Mouse (Mus musculus): ENCODE results near the gene Slc6a15. TPM values are rescaled to one million over a fixed set of nuclear protein-coding genes. Genes with fewer than 3 reads are reported as not detected.

Gene Slc6a15
- polyA plus RNA-seq, 1 experiment from 2014 or later = 4.9 TPM

GRCm38 (mm10) chr10:103427717-103428116 lies 60.1 kb downstream of the Slc6a15 start:
- Histone ChIP-seq H3K27me3 (ENCODE audit: control insufficient read depth, insufficient read depth, low read length) (no peaks in the 10 kb centered on the region), H3K4me3 (ENCODE audit: low read length) (no peak overlapping the region), H3K27ac (ENCODE audit: low read depth, low read length) (no peak overlapping the region), H3K9ac (ENCODE audit: low read depth, low read length) (no peak overlapping the region), H3K9me3 (ENCODE audit: control insufficient read depth, low read length) (no peaks in the 10 kb centered on the region), H3K4me1 (ENCODE audit: control insufficient read depth, insufficient read depth, low read length) (no peaks in the 10 kb centered on the region), H3K36me3 (ENCODE audit: control insufficient read depth, insufficient read depth, low read length) (no peaks in the 10 kb centered on the region), H3K4me2 (replicated peaks; ENCODE audit: low read depth, low read length) (no peak overlapping the region)
- 78% methylated on average over 1 of the region's 1 CpGs for WGBS
- ATAC-seq (ENCODE audit: low FRiP score, low TSS enrichment) = no peak

- H3K36me3 ChIP-seq (ENCODE audit: control insufficient read depth, insufficient read depth, low read length) = no peaks in the 10 kb centered on the region
- no peaks in the 10 kb centered on the region for H3K4me1 ChIP-seq (ENCODE audit: control insufficient read depth, insufficient read depth, low read length)
- H3K4me2 ChIP-seq (replicated peaks; ENCODE audit: low read depth, low read length) = no peak overlapping the region
- H3K9me3 ChIP-seq (ENCODE audit: control insufficient read depth, low read length) = no peaks in the 10 kb centered on the region
- no peak overlapping the region for H3K27ac ChIP-seq (ENCODE audit: low read depth, low read length)
- no peak for ATAC-seq (ENCODE audit: low FRiP score, low TSS enrichment)
- H3K4me3 ChIP-seq (ENCODE audit: low read length) = no peak overlapping the region
- H3K9ac ChIP-seq (ENCODE audit: low read depth, low read length) = no peak overlapping the region
- H3K27me3 ChIP-seq (ENCODE audit: control insufficient read depth, insufficient read depth, low read length) = no peaks in the 10 kb centered on the region
- WGBS = 76% methylated on average over 2 of the region's 2 CpGs
These were observed 75.0 kb downstream of the Slc6a15 start for GRCm38 (mm10) chr10:103442588-103442987.

GRCm38 (mm10) chr10:103443070-103443469 lies 75.5 kb downstream of the Slc6a15 start:
- ATAC-seq (ENCODE audit: low FRiP score, low TSS enrichment) = peak; percentile 91

GRCm38 (mm10) chr10:103448340-103448739 lies 80.8 kb downstream of the Slc6a15 start:
- Histone ChIP-seq H3K9ac (ENCODE audit: low read depth, low read length) (no peak overlapping the region), H3K4me2 (replicated peaks; ENCODE audit: low read depth, low read length) (no peak overlapping the region), H3K36me3 (ENCODE audit: control insufficient read depth, insufficient read depth, low read length) (no peaks in the 10 kb centered on the region), H3K27me3 (ENCODE audit: control insufficient read depth, insufficient read depth, low read length) (no peaks in the 10 kb centered on the region), H3K4me1 (ENCODE audit: control insufficient read depth, insufficient read depth, low read length) (no peaks in the 10 kb centered on the region), H3K27ac (ENCODE audit: low read depth, low read length) (no peak overlapping the region), H3K4me3 (ENCODE audit: low read length) (no peak overlapping the region), H3K9me3 (ENCODE audit: control insufficient read depth, low read length) (no peaks in the 10 kb centered on the region)
- WGBS = 48% methylated on average over 2 of the region's 2 CpGs
- no peak for ATAC-seq (ENCODE audit: low FRiP score, low TSS enrichment)

More at GRCm38 (mm10) chr10:103443070-103443469, 75.5 kb downstream of the Slc6a15 start:
- H3K9me3 ChIP-seq (ENCODE audit: control insufficient read depth, low read length) = no peaks in the 10 kb centered on the region
- H3K4me1 ChIP-seq (ENCODE audit: control insufficient read depth, insufficient read depth, low read length) = no peaks in the 10 kb centered on the region
- H3K4me2 ChIP-seq (replicated peaks; ENCODE audit: low read depth, low read length) = no peak overlapping the region
- WGBS = 36% methylated on average over 3 of the region's 3 CpGs
- H3K36me3 ChIP-seq (ENCODE audit: control insufficient read depth, insufficient read depth, low read length) = no peaks in the 10 kb centered on the region
- no peak overlapping the region for H3K9ac ChIP-seq (ENCODE audit: low read depth, low read length)
- no peak overlapping the region for H3K4me3 ChIP-seq (ENCODE audit: low read length)
- no peak overlapping the region for H3K27ac ChIP-seq (ENCODE audit: low read depth, low read length)
- H3K27me3 ChIP-seq (ENCODE audit: control insufficient read depth, insufficient read depth, low read length) = no peaks in the 10 kb centered on the region

DNA sequence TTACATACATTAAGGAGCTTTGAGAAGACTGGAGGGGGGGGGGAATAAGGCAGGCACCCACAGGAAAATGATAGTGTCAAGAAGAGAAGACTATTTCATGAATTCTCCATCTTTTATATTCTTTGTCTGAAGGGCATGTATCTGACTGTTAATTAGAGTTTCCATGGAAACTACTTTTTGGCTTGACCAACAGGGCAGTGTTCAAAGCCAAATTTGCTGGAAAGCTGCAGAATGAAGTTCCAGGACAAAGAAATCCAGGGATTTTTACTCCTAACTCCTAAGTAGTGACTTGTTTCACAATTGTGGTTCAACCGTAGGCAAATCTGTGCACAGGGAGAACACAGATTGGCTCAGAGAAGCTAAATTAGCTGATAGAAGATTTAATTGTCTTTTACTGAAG lies 90.3 kb downstream of the Slc6a15 start:
- Histone ChIP-seq H3K9me3 (ENCODE audit: control insufficient read depth, low read length) (no peaks in the 10 kb centered on the region), H3K27ac (ENCODE audit: low read depth, low read length) (no peak overlapping the region), H3K9ac (ENCODE audit: low read depth, low read length) (no peak overlapping the region), H3K27me3 (ENCODE audit: control insufficient read depth, insufficient read depth, low read length) (no peaks in the 10 kb centered on the region), H3K4me2 (replicated peaks; ENCODE audit: low read depth, low read length) (no peak overlapping the region), H3K36me3 (ENCODE audit: control insufficient read depth, insufficient read depth, low read length) (no peaks in the 10 kb centered on the region), H3K4me3 (ENCODE audit: low read length) (no peak overlapping the region), H3K4me1 (ENCODE audit: control insufficient read depth, insufficient read depth, low read length) (no peaks in the 10 kb centered on the region)
- ATAC-seq (ENCODE audit: low FRiP score, low TSS enrichment) = no peak
- 90% methylated on average over 1 of the region's 1 CpGs for whole genome bisulfite sequencing

Other genes with a start within 250 kb of the Slc6a15 start
- 15.2 and 20.2 TPM in 2 replicates for gene Lrriq1, start 131.5 kb upstream of the Slc6a15 start, polyA plus RNA-seq (2014; fragmentation: Nextera tagmentation; extraction: Ambion mirVana)

All from kidney, embryonic 14.5 days (tissue).